In genomic region chr17:50470432-50471078, GRCm38 (mm10) we compare ENCODE assay signal across 8 mouse cellular contexts. TPM values are rescaled to one million over a fixed set of nuclear protein-coding genes. Genes with fewer than 3 reads are reported as not detected.
DNase-seq lines count a peak whose midpoint lies in the region; ATAC-seq and TF ChIP-seq lines count a peak whose summit lies in the region.

No protein-coding gene starts in this region.

- DNase-seq in CD4-positive helper T cell, adult 2 months (ENCODE audit: low read depth, low spot score), result peak; percentile 96
- DNase-seq in adrenal gland, postnatal 36 days, result peak; percentile 46 to 55
- peak; percentile 24 for DNase-seq in heart, postnatal 25 days (ENCODE audit: low spot score)
- DNase-seq in kidney, postnatal 4 days, result peak; percentile 43 to 61
- peak; percentile 49 for DNase-seq in liver, postnatal 0 days
- peak; percentile 39 for DNase-seq in neural tube, embryonic 11.5 days (ENCODE audit: low spot score)
- peak; percentile 47 for DNase-seq in testis, postnatal 10 days (ENCODE audit: low spot score)

- intact Hi-C loops in heart, postnatal 25 days (cut with DNase I), result no loop called here

- peak overlapping the region; percentile 24 for H3K4me3 ChIP-seq in forebrain, embryonic 13.5 days
- peak overlapping the region; percentile 32 for H3K4me3 ChIP-seq in liver, postnatal 0 days (ENCODE audit: low read depth, low read length)
- no peak overlapping the region for H3K4me3 ChIP-seq in neural tube, embryonic 11.5 days (ENCODE audit: low read depth, low read length)

- peaks cover 16% of the 10 kb centered on the region for H3K4me1 ChIP-seq in forebrain, embryonic 13.5 days
- peaks cover 8% of the 10 kb centered on the region for H3K4me1 ChIP-seq in liver, postnatal 0 days (ENCODE audit: insufficient read depth)
- H3K4me1 ChIP-seq in neural tube, embryonic 11.5 days (ENCODE audit: control insufficient read depth, insufficient read depth, low read length), result peaks cover 9% of the 10 kb centered on the region

- no peaks in the 10 kb centered on the region for H3K27me3 ChIP-seq in forebrain, embryonic 13.5 days
- H3K27me3 ChIP-seq in liver, postnatal 0 days (ENCODE audit: insufficient read depth, low read length), result no peaks in the 10 kb centered on the region
- no peaks in the 10 kb centered on the region for H3K27me3 ChIP-seq in neural tube, embryonic 11.5 days (ENCODE audit: control insufficient read depth, insufficient read depth, low read length)

- ATAC-seq in forebrain, embryonic 13.5 days, result peak; percentile 37
- peak; percentile 63 for ATAC-seq in liver, postnatal 0 days
- ATAC-seq in neural tube, embryonic 11.5 days (ENCODE audit: insufficient read depth, low FRiP score, low TSS enrichment), result no peak

- no peak overlapping the region for H3K9ac ChIP-seq in forebrain, embryonic 13.5 days
- H3K9ac ChIP-seq in liver, postnatal 0 days (replicated peaks), result peak overlapping the region; percentile 10; the same call in 1 of the 2 replicates
- no peak overlapping the region for H3K9ac ChIP-seq in neural tube, embryonic 11.5 days (ENCODE audit: low read length)

- TF ChIP-seq CTCF in liver, postnatal 0 days (IDR thresholded peaks at IDR 0.05; ENCODE audit: low read depth), result no peak

- no peaks in the 10 kb centered on the region for H3K9me3 ChIP-seq in forebrain, embryonic 13.5 days (replicated peaks)
- H3K9me3 ChIP-seq in liver, postnatal 0 days (ENCODE audit: low read length), result no peaks in the 10 kb centered on the region
- no peaks in the 10 kb centered on the region for H3K9me3 ChIP-seq in neural tube, embryonic 11.5 days (ENCODE audit: control insufficient read depth, low read length)

- peak; percentile 50; the same call in 1 of the 2 replicates for TF ChIP-seq EP300 in liver, postnatal 0 days (IDR thresholded peaks at IDR 0.05; ENCODE audit: low read depth)

- no peaks in the 10 kb centered on the region for H3K36me3 ChIP-seq in forebrain, embryonic 13.5 days (ENCODE audit: poor library complexity, severe bottlenecking)
- H3K36me3 ChIP-seq in liver, postnatal 0 days (replicated peaks; ENCODE audit: insufficient read depth, low read length), result no peaks in the 10 kb centered on the region
- no peaks in the 10 kb centered on the region for H3K36me3 ChIP-seq in neural tube, embryonic 11.5 days (ENCODE audit: control insufficient read depth, insufficient read depth, low read length)

- 24% methylated on average over 16 of the region's 16 CpGs for WGBS in forebrain, embryonic 13.5 days
- 13% methylated on average over 16 of the region's 16 CpGs for WGBS in liver, postnatal 0 days (ENCODE audit: insufficient replicate concordance)
- WGBS in neural tube, embryonic 11.5 days, result 37% methylated on average over 16 of the region's 16 CpGs

- H3K4me2 ChIP-seq in forebrain, embryonic 13.5 days, result peak overlapping the region; percentile 48
- peak overlapping the region; percentile 63 for H3K4me2 ChIP-seq in liver, postnatal 0 days (ENCODE audit: low read depth, low read length)
- no peak overlapping the region; the same call in 1 of the 2 replicates for H3K4me2 ChIP-seq in neural tube, embryonic 11.5 days (ENCODE audit: low read depth)

- H3K27ac ChIP-seq in forebrain, embryonic 13.5 days, result peak overlapping the region; percentile 68
- H3K27ac ChIP-seq in liver, postnatal 0 days (ENCODE audit: low read depth), result peak overlapping the region; percentile 80
- no peak overlapping the region for H3K27ac ChIP-seq in neural tube, embryonic 11.5 days (ENCODE audit: low read depth, low read length)

RNA-seq across cellular contexts. Expression of gene Plcl2, which starts 38.6 kb away (rescaled TPM):
- 10 to 100 TPM; 58.9 to 75.0 TPM for total RNA-seq in adrenal gland, postnatal 36 days (2021)
- 5.7 and 7.3 TPM in 2 replicates for polyA plus RNA-seq in forebrain, embryonic 13.5 days (2015; fragmentation: Nextera tagmentation; extraction: Ambion mirVana)
- total RNA-seq in heart, postnatal 25 days (2021), result 1 to 10 TPM; 8.3 to 9.5 TPM
- 1.9 and 2.0 TPM in 2 replicates for polyA plus RNA-seq in liver, postnatal 0 days (2015; fragmentation: Nextera tagmentation; extraction: Ambion mirVana)
- 9.0 and 9.3 TPM in 2 replicates for polyA plus RNA-seq in neural tube, embryonic 11.5 days (2014; fragmentation: Nextera tagmentation; extraction: Ambion mirVana)

Comparison
In these comparisons a context has a peak if more than half of its experiments do, and no peak if none do; other contexts are left out.
1. DNase-seq: peak in every context shown above with its lines; median percentile 96 in CD4-positive helper T cell, adult 2 months; 52 in kidney, postnatal 4 days; 50 in adrenal gland, postnatal 36 days; 49 in liver, postnatal 0 days; 47 in testis, postnatal 10 days; 39 in neural tube, embryonic 11.5 days; 24 in heart, postnatal 25 days.